Mouse (Mus musculus) thymus, postnatal 4 days (tissue): ENCODE measurements at regions not wholly inside any gene's neighbourhood (a gene's known extent, or its start where the extent isn't known, plus 50 kb on each side); places are given as distances from the start of the nearest gene placed in this dataset.

Experiments used
- DNase-seq: peaks from one replicate; pipeline ENCODE4 v3.0.0; 2021

DNA sequence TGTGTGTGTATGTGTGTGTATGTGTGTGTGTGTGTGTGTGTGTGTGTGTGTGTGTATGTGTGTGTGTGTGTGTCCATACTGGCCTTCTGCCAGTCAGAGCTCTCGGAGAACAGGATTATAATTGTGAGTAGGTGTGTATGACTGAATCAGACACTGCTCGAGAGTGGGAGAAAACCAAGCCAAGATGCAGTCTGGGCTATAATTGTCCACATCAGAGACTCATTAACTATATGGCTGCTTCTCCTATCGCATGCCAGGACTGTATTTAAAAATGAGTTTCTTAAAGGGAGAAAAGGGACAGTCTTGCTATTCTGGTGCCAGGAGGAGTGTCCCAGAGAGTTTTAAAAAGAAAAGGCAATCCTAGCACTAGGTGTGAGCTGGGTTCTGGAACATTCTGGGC is 58.7 kb upstream of the Adpgk start:
- DNase-seq = no peak

DNA sequence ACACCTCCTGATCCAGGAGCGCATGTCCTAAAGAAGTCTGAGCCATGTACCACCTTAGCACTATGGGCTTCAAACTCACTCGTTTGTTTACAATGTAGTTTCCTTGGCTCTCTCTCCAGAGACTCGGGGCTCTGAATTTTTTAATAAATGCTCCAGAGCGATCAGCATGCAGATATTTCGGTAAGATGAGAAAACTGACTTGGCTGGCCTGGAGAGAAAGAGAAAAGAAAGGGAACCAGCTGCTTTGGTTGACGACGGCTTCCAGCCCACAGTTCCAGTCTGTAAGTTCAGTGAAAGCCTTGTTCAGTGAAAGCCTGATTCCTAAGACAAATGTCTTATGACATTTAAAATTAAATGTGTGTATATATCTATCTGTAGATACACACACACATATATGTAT is 59.4 kb upstream of the Adpgk start:
- DNase-seq = no peak

DNA sequence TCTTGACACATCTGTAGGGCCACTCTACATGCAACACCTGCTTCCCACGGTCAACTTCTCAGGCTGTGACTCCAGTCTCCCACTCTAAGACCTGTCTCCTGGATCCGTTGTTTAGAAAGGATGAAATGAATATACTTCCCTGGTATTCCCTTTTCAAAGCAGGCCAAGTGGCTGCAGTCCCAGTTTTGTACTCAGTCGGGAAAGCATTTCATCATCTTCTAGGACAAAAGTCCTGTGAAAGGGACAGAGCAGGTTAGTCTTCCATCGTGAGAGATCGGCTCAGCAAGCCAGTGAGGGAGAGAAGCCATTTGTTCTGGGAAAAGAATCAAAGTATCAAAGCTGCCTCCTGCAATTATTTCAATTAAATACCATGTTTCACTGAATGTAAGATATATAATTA is 60.2 kb upstream of the Adpgk start:
- DNase-seq = no peak

DNA sequence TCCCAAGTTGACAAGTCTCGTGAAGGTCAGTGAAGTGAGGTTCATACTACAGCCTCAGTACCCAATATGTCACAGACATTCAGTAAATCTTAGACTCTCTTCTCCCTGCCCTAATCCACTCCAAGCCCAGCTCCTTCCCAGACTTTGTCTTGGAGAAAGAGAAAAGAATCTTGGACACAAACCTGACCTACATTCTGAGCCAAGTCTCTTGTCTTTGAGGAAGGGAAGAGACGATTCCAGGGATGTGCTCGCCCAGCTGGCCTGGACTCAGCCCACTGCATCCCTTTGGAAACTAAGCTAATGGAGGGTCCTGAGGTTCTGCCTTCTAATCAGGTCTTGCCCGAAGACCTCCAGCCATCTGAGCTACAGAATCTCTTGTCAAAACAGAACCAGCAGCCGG is 61.2 kb upstream of the Adpgk start:
- no peak for DNase-seq

DNA sequence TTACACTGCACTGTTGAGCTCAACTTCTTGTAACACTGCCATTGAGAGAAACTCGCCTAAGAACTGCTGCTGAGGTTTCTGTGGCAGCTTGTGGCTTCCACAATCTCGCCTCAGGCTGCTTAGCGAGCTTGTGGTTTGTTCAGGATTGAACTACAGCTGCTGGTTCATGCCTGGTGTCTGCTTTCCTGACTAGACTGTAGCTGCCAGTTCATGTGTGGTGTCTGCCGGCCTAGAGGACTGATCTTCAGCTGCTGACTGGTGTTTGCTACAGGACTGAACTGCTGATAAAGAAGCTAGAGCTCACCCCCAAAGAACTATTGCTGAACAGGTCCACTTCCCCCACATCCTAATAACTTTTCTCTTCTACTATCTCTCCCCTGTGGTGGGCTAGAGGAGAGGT is 63.4 kb upstream of the Adpgk start:
- DNase-seq = no peak

DNA sequence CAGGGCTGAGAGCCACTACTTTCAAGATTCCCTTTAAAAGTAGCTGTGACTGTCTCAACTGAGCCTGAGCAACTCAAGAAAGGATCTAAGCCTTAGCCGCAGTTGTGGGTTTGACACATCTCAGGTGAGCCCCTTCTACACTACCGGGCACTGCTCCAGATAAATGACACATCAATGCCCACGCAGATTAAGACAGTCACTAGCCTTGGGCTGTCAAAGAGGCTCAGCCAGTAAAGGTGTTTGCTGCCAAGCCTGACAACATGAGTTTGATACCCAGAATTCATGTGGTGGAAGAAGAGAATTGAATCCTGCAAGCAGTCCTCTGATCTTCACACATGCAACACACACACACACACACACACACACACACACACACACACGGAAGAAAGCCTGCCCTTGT is 65.0 kb upstream of the Adpgk start:
- DNase-seq = no peak

DNA sequence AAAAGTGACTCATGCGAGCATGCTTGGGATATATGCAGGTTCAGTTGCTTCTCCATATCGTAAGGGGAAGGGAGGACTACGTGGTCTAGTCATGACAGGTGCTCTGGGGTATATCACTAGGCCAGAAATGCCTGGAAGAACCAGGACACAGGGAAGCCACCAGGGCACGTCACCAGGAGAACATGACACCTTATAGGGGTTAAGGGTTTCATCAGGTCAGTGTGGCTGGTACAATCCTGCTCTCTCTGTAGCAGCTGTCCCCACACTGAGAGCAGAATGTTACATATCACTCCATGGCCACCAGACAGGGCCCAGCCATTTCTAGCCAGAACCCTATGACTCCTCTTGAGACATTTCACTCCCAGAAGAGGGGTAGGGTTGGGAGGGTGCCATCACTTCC is 72.1 kb upstream of the Adpgk start:
- no peak for DNase-seq

DNA sequence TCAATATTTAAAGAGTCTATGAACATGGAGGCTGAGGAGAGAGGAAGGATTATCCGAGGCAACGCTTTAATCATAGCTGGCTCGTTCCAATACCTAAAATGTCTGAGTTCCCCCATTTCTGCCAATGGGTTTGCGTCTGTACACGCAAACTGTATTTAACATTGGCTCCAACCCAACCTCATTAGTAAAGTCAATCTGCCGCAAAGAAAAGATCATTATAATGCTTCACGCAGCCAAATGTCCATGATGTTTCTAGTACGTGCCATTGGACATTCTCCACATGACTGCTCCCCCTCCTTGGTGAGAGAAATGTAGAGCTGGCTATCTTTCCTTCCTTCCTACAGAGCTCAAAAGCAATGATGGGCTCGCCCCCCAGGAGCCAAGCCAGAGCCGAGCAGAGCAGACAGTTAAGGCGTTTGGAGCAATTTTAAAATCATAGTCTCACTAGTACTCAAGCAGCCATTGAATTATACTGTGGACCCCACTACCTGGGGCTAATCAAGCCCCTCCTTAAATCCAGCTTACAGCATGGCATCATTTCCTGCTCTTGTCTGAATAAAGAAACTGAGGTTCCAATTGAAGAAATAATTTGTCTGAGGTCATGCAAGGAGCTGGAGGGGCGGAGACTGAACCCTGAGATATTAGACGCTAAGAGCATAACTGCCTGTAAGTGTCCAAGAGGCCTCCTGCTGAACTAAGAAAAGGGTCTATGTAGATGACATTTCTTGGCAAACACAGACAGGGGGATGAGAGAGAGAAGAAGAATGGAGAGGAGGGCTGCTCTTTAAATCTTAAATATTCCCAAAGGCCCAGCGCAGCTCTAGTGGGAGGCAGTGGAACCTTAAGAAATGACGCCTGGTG is 88.5 kb upstream of the Adpgk start:
- no peak for DNase-seq

DNA sequence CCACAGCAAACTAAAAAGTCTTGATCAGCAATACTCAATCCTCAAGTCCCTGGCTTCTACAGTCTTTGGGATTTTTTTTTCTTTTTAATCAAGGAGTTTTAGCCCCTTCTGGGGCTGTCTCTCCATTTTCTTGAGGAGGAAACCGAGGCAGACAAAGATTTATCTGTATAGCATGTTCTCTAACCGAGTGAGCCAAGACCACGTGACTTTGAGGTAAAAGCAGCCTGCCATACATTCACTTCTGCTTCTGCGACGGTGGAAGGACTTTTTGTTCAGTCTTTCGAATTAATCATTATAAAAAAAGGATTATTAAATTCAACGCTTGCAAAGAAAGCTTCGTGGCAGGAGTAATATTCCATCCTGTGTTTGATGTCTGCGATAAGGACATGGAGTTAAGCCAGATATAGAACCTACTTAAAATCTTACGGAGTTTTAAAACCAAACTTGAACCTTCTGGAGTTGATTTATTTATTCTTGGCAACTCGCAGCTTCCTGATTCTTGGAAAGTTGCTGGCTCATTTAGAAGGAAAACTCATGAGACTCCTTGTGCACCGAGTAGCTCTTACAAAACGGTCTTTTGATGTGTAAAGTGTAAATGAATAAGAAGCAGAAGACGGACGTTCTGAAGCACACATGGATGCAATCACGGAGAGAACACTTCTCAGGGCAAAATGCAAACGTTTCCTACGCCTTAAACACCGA is 91.7 kb upstream of the Adpgk start:
- DNase-seq = peak; percentile 19

DNA sequence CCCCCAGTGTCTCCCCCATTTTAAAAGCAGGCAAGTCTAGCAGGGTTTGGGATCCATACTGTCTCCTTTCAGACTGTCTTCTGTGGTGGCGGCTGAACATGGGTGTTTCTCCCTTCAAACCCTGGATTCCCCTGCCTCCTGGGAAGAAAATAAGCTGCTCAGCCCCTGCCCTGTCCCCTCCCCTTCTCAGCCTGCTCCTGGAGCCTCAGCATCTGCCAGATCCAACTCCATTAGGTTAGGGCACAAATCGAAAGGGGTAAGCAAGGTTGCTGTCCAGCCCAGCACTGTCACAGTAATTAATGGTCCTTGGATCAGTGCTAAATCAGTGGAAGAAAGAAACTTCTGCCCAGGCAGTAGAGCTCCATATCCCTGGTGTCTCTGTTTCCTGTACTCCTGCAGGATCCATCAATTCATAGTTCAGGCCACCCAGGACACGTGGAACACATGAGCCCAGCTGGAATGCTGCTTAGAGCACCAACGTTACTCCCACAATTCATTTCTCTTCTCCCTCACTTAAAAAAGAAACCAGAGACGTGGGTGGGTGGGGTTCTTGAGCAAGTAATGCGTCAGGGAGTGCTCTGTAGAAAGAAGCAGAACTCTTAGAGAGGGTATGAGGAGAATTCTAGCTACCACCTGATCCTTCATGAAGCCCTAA is 93.0 kb upstream of the Adpgk start:
- no peak for DNase-seq

DNA sequence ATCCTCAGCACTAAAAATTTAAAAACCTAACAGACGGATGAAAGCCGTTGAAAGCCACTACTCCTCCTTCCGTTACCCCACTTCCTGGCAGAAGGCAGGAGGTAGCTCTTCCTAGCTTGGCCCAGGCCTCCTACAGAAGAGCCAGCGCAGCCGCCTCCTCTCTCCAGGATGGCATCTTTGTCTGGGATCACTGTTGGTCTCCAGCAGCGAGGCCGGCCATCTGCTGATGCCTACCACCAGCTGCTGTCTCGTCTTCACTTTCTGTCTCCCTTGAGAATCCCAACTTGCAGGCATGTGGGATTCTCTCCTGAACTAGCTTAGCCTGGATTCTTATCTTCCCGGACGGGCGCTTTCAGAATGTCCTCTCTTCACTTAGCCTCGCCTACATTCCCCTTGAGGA is 93.9 kb upstream of the Adpgk start:
- DNase-seq = peak; percentile 10

DNA sequence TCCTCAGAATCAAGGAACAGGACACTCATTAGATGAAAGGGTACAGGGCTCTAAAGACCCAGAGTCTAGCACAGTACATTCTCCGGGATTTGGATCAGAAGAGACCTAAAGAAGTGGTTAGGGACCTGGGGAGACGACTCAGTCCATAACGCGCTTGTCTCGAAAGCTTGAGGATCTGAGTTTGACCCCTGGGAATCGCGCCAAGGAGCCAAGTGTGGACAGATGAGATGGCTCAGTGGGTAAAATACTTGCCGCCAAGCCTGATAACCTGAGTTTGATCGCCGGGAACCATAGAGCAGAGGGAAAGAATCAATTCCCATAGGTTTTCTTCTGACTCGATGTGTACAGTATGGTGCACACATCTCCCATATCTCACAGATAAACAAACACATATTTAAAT is 97.4 kb upstream of the Adpgk start:
- no peak for DNase-seq

DNA sequence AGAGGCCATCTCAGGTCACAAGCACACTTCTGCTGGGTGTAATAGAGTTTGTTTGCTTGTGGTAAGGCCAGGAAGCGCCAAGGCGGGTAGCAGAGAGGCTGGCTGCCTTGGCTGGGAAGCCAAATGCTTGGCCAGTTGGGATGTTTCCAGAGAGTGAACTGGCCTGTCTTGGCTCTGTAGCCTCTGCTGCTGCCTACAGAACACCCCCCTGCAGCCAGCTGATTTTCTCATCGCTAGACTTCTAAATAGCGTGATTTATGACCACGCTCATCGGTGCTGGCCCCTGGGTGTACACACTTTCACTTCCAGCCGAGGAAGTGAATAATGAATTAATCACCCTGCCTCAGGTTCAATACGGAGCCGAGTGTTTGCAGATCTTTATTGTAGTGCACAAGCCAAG is 102.2 kb upstream of the Adpgk start:
- no peak for DNase-seq

DNA sequence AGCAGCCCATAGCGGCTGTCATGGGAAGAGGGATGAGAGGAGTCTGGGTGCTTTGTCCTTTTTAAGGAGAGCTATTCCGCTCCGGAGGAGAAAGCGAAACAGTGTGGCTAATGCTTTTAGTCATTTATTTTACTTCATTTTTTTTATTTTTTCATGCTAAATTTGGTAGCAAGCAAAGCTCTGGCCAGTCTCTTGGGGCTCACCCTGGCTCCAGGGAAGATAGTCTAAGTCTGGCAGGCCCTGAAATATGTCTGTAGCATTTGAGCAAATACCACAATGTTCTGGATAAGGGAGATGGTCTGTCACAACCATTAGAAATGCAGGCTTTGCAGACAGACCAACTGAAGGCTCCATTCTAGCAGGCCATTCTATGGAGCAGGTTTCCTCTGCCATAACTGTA is 102.9 kb upstream of the Adpgk start:
- DNase-seq = no peak

DNA sequence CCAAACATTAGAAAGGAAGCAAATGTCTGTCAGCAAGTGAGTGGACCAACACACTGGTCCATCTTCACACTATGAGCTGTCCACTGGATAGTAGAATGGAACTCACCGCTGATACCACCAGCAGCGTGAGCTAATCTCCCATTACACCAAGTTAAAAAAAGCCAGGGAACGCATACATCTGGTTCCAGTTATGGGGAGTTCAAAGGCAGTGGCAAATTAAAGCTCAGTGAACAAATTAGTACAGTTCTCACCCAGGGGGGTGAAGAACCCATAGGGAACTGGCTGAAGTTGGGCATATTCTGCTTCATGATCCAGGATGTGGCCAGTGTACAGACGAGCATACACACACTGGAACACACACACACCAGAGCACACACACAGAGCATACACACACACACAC is 105.0 kb upstream of the Adpgk start:
- no peak for DNase-seq

DNA sequence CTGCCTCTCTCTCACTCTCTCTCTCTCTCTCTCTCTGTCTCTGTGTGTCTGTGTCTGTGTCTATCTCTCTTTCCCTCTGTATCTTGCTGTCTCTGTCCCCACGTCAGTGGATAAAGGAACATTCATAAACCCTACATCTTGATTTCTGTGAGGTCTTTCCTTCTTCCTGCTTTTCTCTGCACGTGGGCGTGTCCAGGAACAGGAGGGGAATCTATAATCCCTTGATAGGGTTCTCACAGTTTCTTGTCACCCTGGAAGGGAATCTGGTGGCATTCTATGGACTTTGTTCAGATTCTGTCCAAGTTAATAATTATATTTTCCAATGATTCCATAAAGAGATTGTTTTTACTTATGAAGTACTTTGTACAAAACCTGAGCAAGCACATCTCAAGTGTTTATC is 107.3 kb upstream of the Adpgk start:
- no peak for DNase-seq

DNA sequence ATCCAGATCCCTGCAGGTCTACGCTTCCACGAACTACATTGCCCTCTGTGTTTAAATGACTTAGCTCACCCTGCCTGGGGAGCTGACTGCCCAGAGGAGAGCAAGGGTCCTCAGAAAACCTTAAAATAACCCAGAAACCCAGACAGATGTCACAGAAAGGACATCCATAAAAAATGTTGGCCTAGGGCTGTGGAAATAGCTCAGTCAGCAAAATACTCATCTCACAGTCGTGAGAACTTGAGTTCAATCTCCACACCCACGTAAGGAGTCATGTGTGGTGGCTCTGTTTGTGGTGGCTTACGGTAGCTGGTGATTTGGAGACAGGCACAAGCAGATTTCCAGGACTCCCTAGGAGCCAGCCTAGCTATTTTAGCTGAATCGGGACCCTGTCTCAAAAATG is 108.5 kb upstream of the Adpgk start:
- no peak for DNase-seq

DNA sequence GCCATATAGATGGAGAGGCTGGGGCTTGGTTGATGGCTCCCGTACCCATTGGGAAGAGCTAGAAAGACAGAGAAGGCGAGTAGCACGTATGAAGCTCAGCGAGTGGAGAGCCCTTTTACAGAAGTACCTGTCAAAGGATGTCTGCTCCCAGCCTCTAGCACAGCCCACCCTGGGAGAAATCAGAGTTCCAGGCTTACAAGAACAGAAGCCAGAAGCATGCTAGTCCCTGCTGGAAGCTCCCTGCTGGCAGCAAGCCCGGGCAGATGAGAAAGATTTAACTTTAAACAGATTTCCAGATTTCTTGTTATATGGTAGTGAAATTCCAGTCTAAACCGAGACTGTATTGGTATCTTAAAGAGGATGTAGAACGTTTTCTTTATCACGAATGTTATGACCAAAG is 108.9 kb upstream of the Adpgk start:
- no peak for DNase-seq

DNA sequence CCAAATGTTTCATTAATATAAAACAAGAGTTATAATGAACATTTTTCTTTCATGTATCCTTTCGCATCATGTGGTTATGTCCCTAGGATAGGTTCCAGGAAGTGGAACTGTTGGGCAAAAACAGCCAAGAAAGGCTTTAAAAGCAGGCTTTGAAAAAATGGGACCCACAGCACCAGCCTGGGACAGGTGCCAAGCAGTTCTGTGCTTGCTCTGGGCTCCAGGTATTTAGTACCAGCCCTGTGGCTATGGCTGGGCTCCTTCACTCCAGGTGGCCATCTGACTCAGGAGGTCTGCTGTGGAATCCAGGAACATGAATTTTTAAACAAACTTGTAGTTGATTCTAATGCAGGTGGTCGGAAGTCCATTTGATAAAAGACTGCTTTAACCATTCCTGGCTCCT is 119.8 kb upstream of the Adpgk start:
- DNase-seq = no peak

DNA sequence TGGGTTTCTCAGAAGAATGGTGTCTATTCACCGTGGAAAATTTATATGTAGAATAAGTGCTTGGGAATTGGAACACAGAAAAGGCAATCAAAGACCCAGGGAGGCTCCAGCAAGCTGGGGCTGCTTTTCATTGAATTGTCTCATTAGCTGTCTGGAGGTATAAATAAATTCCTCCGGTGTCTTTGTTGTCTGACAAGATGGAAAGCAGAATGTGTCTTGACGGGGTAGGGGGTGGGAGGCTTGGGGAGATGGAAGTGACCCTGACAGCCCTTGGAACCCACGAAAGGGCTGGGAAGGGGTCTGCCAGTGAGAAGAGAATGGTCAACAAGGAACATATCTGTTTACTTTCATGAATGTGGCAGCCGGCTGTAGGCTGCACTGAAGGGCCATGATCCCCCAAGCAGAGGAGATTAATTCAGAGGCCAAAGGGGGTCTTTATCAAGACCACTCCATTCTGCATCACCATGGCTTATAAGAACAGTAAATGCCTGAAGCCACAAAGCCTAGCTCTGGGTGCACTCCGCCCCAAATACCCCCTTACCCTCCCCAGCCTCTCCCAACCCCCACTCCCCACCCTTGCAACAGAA is 127.2 kb upstream of the Neo1 start:
- no peak for DNase-seq

DNA sequence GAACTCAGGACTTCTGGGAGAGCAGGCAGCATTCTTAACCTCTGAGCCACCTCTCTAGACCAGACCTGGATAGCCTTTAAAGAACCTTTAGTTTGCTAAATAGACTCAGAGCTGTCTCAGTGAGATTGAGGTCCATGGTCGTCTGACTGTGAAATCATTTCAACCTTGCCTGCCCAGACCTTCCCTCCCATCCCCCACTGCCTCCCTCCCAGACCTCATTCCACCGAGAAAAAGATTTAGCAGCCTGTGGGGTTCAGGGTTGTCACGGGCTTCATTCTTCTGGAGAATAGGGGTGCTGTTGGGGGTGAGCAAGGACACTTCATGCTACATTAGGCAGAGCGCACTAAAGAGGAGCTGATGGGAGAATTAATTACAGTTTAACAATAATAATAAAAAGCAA is 126.7 kb upstream of the Neo1 start:
- DNase-seq = no peak

DNA sequence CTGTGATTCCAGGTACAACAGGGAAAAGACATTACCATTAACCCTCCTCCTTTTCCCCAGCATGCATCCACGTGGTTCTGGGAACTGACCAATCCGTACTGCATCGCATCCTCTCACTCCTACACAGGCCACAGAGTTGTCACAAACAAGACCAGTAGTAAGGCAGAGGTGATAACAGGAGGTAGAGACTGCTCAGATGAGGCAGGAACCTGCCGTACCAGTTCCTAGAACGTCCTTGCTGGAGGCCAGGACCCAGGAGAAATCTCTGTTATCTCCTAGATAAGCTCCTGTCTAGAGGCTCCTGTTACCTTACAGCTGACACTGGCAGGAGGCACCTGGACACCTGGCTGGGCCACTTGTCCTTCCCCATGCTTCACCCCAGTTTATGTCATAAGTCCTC is 121.4 kb upstream of the Neo1 start:
- no peak for DNase-seq

DNA sequence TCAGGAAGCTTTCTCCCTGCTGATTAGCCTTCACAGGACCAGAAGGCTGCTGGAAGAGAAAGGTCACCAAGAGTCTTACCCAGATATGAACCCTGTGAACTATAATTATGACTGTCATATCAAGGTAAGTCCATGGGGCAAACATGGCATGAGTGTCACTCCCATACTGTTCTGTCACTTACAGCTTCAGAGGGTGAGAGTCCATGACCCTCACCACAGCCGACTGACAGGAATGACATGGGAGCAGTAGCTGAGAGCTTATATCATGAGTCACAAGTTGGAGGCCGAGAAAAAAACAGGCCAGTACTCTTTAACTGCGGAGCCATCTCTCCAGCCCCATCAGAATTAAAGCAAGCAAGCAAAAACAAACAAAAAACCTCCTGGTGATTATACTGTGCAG is 117.7 kb upstream of the Neo1 start:
- no peak for DNase-seq

DNA sequence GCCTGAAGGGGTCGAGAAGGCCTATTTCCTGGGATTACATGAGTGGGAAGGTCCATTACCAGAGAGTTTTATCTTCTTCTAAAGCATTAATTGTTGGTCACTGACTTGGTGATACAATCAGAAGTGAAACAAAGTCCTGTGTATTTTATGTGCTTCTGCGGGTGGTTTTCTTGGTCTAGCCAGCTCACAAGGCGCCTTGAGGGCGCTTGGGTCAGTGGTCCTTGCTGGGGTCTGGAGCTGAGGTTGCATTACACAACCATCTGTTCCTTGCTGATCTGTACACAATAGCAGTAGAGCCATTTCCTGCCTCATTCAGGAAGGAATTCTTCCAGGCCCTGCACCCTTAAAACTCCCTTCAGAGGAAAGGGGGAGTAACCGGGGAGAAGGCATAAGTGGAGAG is 116.9 kb upstream of the Neo1 start:
- DNase-seq = no peak
